Mouse (Mus musculus): Measurements from ENCODE around the gene Tmcc3.

DNA sequence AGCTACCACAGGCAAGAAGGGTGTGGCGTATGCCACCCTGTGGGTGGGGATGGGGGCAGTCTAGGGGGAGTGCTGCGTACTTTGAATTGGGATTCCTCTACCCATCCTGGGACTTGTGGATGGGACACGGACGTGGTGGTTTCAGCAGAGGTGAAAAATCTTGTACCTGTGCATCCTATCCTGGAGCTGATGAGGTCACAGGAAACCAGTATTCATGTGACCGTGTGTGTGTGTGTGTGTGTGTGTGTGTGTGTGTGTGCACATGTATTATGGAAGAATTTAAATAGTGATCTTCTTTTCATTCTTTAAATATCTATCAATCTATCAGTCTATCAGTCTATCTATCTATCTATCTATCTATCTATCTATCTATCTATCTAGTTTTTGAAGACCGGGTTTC, 239.8 kb downstream of the Tmcc3 start:
- TF ChIP-seq POLR2A (IDR thresholded peaks at IDR 0.05; ENCODE audit: borderline replicate concordance, low read depth, low read length) (no peak), CTCF (IDR thresholded peaks at IDR 0.05; ENCODE audit: low read depth, low read length) (no peak)

Measured in bone marrow macrophage, adult 2 months (primary cell).